Mouse (Mus musculus) liver, embryonic 15.5 days (tissue): ENCODE measurements around the gene Tpsab1. TPM values are rescaled to one million over a fixed set of nuclear protein-coding genes. Genes with fewer than 3 reads are reported as not detected.

ENCODE experiments used
- ATAC-seq: fragments of 200-750 bp; cut with Nextera tagmentation; 2 replicates; pipeline ENCODE4 v1.8.0; 2017; ENCODE audit warnings: moderate number of reproducible peaks, mild to moderate bottlenecking, moderate library complexity; ENCODE audit not compliant: insufficient read depth
- H3K27ac ChIP-seq: fragments of 300-500 bp; sonication (generic); replicated peaks from 2 replicates; pipeline ENCODE4 v1.5.1; 2015; ENCODE audit warnings: mild to moderate bottlenecking, inconsistent platforms
- H3K27me3 ChIP-seq: fragments of 300-500 bp; sonication (generic); 2 replicates; pipeline ENCODE4 v1.6.1; 2015; ENCODE audit warnings: mild to moderate bottlenecking, inconsistent platforms
- H3K36me3 ChIP-seq: fragments of 300-500 bp; sonication (generic); replicated peaks from 2 replicates; pipeline ENCODE4 v1.6.1; 2015; ENCODE audit warnings: moderate library complexity, mild to moderate bottlenecking, inconsistent platforms
- H3K4me1 ChIP-seq: fragments of 300-500 bp; sonication (generic); replicated peaks from 2 replicates; pipeline ENCODE4 v1.6.1; 2015; ENCODE audit warnings: inconsistent platforms
- H3K4me2 ChIP-seq: fragments of 300-500 bp; sonication (generic); 2 replicates; pipeline ENCODE4 v1.6.1; 2015; ENCODE audit warnings: moderate library complexity, mild to moderate bottlenecking, inconsistent platforms
- H3K4me3 ChIP-seq: fragments of 300-500 bp; sonication (generic); replicated peaks from 2 replicates; pipeline ENCODE4 v1.5.1; 2015; ENCODE audit warnings: mild to moderate bottlenecking, inconsistent platforms
- H3K9ac ChIP-seq: fragments of 300-500 bp; sonication (generic); 2 replicates; pipeline ENCODE4 v1.6.1; 2015; ENCODE audit warnings: moderate library complexity, mild to moderate bottlenecking, inconsistent platforms
- H3K9me3 ChIP-seq: fragments of 300-500 bp; sonication (generic); replicated peaks from 2 replicates; pipeline ENCODE4 v1.6.1; 2016; ENCODE audit warnings: inconsistent platforms
- WGBS: fragments of 180-500 bp; shearing (Covaris S2); methylation state at CpG from one replicate; pipeline ENCODE4 v1.1.7; 2015; ENCODE audit warnings: mixed read lengths; ENCODE audit not compliant: insufficient replicate concordance; 5-methylcytosine and 5-hydroxymethylcytosine counted together
- polyA plus RNA-seq: library from polyadenylated mRNA; unstranded; fragments of >200 nt; fragmentation: Nextera tagmentation; extraction: Ambion mirVana; gene quantifications from 2 replicates; pipeline ENCODE4 v1.2.1, GENCODE M21; 2015

The Tpsab1 gene
- polyA plus RNA-seq, 1 experiment from 2014 or later: not detected

- Histone ChIP-seq H3K4me2 (no peak overlapping the region), H3K4me3 (no peak overlapping the region), H3K9me3 (no peaks in the 10 kb centered on the region), H3K27ac (no peak overlapping the region), H3K36me3 (no peaks in the 10 kb centered on the region), H3K9ac (no peak overlapping the region), H3K27me3 (peaks cover 26% of the 10 kb centered on the region), H3K4me1 (no peaks in the 10 kb centered on the region)
- WGBS: 13% methylated on average over 9 of the region's 9 CpGs
- no peak for ATAC-seq
Observed at GRCm38 (mm10) chr17:25332321-25332720, 13.0 kb downstream of the Tpsab1 start.

GRCm38 (mm10) chr17:25322930-25323329, 22.4 kb downstream of the Tpsab1 start:
- Histone ChIP-seq H3K4me2 (no peak overlapping the region), H3K9ac (no peak overlapping the region), H3K4me3 (no peak overlapping the region), H3K4me1 (no peaks in the 10 kb centered on the region), H3K9me3 (no peaks in the 10 kb centered on the region), H3K27ac (no peak overlapping the region), H3K36me3 (no peaks in the 10 kb centered on the region), H3K27me3 (0 out of 2 replicates have a peak, but pooled peaks cover 3% of the 10 kb centered on the region)
- WGBS: 19% methylated on average over 2 of the region's 2 CpGs
- peak; percentile 44; the same call in 1 of the 2 replicates for ATAC-seq

GRCm38 (mm10) chr17:25320819-25321218, 24.5 kb downstream of the Tpsab1 start:
- H3K9ac ChIP-seq: no peak overlapping the region
- no peak overlapping the region for H3K4me3 ChIP-seq
- no peak overlapping the region for H3K27ac ChIP-seq
- H3K4me2 ChIP-seq: no peak overlapping the region
- no peak for ATAC-seq
- H3K27me3 ChIP-seq: 0 out of 2 replicates have a peak, but pooled peaks cover 3% of the 10 kb centered on the region
- no peaks in the 10 kb centered on the region for H3K4me1 ChIP-seq
- no peaks in the 10 kb centered on the region for H3K9me3 ChIP-seq
- no peaks in the 10 kb centered on the region for H3K36me3 ChIP-seq
- 73% methylated on average over 8 of the region's 8 CpGs for WGBS

GRCm38 (mm10) chr17:25318354-25318753, 27.0 kb downstream of the Tpsab1 start, which contains the start of gene Prss29:
Gene Prss29 (plus strand): TSS chr17:25318654.
- H3K4me2 ChIP-seq: no peak within 1 kb of the TSS
- 48% methylated on average over 5 of the region's 5 CpGs for WGBS
- ATAC-seq: no peak

GRCm38 (mm10) chr17:25308346-25308745, 37.0 kb downstream of the Tpsab1 start, which contains the start of gene Prss28:
Gene Prss28 (plus strand): TSS chr17:25308646.
- Histone ChIP-seq H3K27me3 (peaks cover 4% of the 10 kb centered on the region; the same call in 1 of the 2 replicates), H3K9me3 (no peaks in the 10 kb centered on the region), H3K27ac (no peak within 1 kb of the TSS), H3K4me3 (no peak within 1 kb of the TSS), H3K9ac (no peak within 1 kb of the TSS), H3K4me2 (no peak within 1 kb of the TSS), H3K4me1 (no peaks in the 10 kb centered on the region), H3K36me3 (no peaks in the 10 kb centered on the region)
- whole genome bisulfite sequencing: 46% methylated on average over 4 of the region's 4 CpGs
- ATAC-seq: no peak

More at GRCm38 (mm10) chr17:25318354-25318753, 27.0 kb downstream of the Tpsab1 start, which contains the start of gene Prss29:
- Histone ChIP-seq H3K36me3 (no peaks in the 10 kb centered on the region), H3K27ac (no peak within 1 kb of the TSS), H3K4me3 (no peak within 1 kb of the TSS), H3K9me3 (no peaks in the 10 kb centered on the region), H3K9ac (no peak within 1 kb of the TSS), H3K27me3 (0 out of 2 replicates have a peak, but pooled peaks cover 3% of the 10 kb centered on the region), H3K4me1 (no peaks in the 10 kb centered on the region)

GRCm38 (mm10) chr17:25298094-25298493, 47.3 kb downstream of the Tpsab1 start, which contains the start of gene Prss34:
Gene Prss34 (plus strand): TSS chr17:25298394.
- Histone ChIP-seq H3K4me3 (no peak within 1 kb of the TSS), H3K36me3 (no peaks in the 10 kb centered on the region), H3K27me3 (peaks cover 17% of the 10 kb centered on the region; the same call in 1 of the 2 replicates), H3K9me3 (no peaks in the 10 kb centered on the region), H3K4me2 (no peak within 1 kb of the TSS), H3K9ac (no peak within 1 kb of the TSS), H3K4me1 (no peaks in the 10 kb centered on the region), H3K27ac (no peak within 1 kb of the TSS)
- WGBS: 59% methylated on average over 5 of the region's 5 CpGs
- ATAC-seq: no peak

- 61% methylated on average over 1 of the region's 1 CpGs for WGBS
- H3K9me3 ChIP-seq: no peaks in the 10 kb centered on the region
Observed at GRCm38 (mm10) chr17:25294111-25294510, 51.3 kb downstream of the Tpsab1 start.

GRCm38 (mm10) chr17:25293495-25293894, 51.9 kb downstream of the Tpsab1 start:
- Histone ChIP-seq H3K4me1 (no peaks in the 10 kb centered on the region), H3K4me2 (no peak overlapping the region), H3K9me3 (no peaks in the 10 kb centered on the region), H3K36me3 (no peaks in the 10 kb centered on the region), H3K9ac (no peak overlapping the region), H3K27ac (no peak overlapping the region), H3K4me3 (no peak overlapping the region), H3K27me3 (peaks cover 22% of the 10 kb centered on the region; the same call in 1 of the 2 replicates)
- ATAC-seq: no peak
- 13% methylated on average over 5 of the region's 5 CpGs for WGBS

More at GRCm38 (mm10) chr17:25294111-25294510, 51.3 kb downstream of the Tpsab1 start:
- no peak for ATAC-seq
- no peak overlapping the region for H3K4me3 ChIP-seq
- no peak overlapping the region for H3K4me2 ChIP-seq
- no peak overlapping the region for H3K9ac ChIP-seq
- H3K27ac ChIP-seq: no peak overlapping the region
- no peaks in the 10 kb centered on the region for H3K4me1 ChIP-seq
- H3K36me3 ChIP-seq: no peaks in the 10 kb centered on the region
- H3K27me3 ChIP-seq: peaks cover 25% of the 10 kb centered on the region; the same call in 1 of the 2 replicates

Other genes with a start within 250 kb of the Tpsab1 start
- 14.3 and 17.4 TPM in 2 replicates for gene Telo2, start 229.6 kb downstream of the Tpsab1 start, polyA plus RNA-seq
- gene Ptx4, start 224.8 kb downstream of the Tpsab1 start, polyA plus RNA-seq: 0.06 and 0.10 TPM in 2 replicates
- 10.7 TPM in 2 replicates for gene Clcn7, start 212.2 kb downstream of the Tpsab1 start, polyA plus RNA-seq
- gene Ccdc154, start 183.1 kb downstream of the Tpsab1 start, polyA plus RNA-seq: not detected in 2 replicates
- not detected in 2 replicates for gene Gm38655, start 170.1 kb downstream of the Tpsab1 start, polyA plus RNA-seq
- 16.6 and 16.7 TPM in 2 replicates for gene BC003965, start 161.0 kb downstream of the Tpsab1 start, polyA plus RNA-seq
- gene Unkl, start 157.2 kb downstream of the Tpsab1 start, polyA plus RNA-seq: 8.8 and 9.6 TPM in 2 replicates
- 19.5 and 21.6 TPM in 2 replicates for gene Gnptg, start 105.4 kb downstream of the Tpsab1 start, polyA plus RNA-seq
- gene Tsr3, start 105.4 kb downstream of the Tpsab1 start, polyA plus RNA-seq: 18.9 and 19.1 TPM in 2 replicates
- 0.30 and 0.58 TPM in 2 replicates for gene Baiap3, start 89.2 kb downstream of the Tpsab1 start, polyA plus RNA-seq
- gene Ube2i, start 70.9 kb downstream of the Tpsab1 start, polyA plus RNA-seq: 214 and 242 TPM in 2 replicates
- 3.8 TPM in 2 replicates for gene Prss34, start 47.2 kb downstream of the Tpsab1 start, polyA plus RNA-seq
- not detected in 2 replicates for gene Prss28, start 36.9 kb downstream of the Tpsab1 start, polyA plus RNA-seq
- gene Prss29, start 26.9 kb downstream of the Tpsab1 start, polyA plus RNA-seq: not detected in 2 replicates
- 0.47 and 0.55 TPM in 2 replicates for gene Tpsb2, start 20.7 kb upstream of the Tpsab1 start, polyA plus RNA-seq
- 0.46 and 0.76 TPM in 2 replicates for gene Tpsg1, start 23.7 kb upstream of the Tpsab1 start, polyA plus RNA-seq
- gene Cacna1h, start 88.2 kb upstream of the Tpsab1 start, polyA plus RNA-seq: 0.24 and 0.36 TPM in 2 replicates
- 0.22 TPM in 1 of 2 replicates, not detected in the other for gene Tekt4, start 109.1 kb upstream of the Tpsab1 start, polyA plus RNA-seq
- not detected in 2 replicates for gene Sstr5, start 151.7 kb upstream of the Tpsab1 start, polyA plus RNA-seq
- gene Sox8, start 225.1 kb upstream of the Tpsab1 start, polyA plus RNA-seq: 0.21 and 0.43 TPM in 2 replicates
- gene Lmf1, start 233.5 kb upstream of the Tpsab1 start, polyA plus RNA-seq: 10.1 and 13.0 TPM in 2 replicates